Mouse (Mus musculus) urinary bladder, postnatal 4 days (tissue): Measurements from ENCODE around the gene Phf3.

Experiments used
- DNase-seq, 2 experiments: peaks; one replicate each; pipeline ENCODE4 v3.0.0; 2021 to 2022; ENCODE audit warnings: low spot score in 2 of 2

Phf3 gene

GRCm38 (mm10) chr1:30832778-30833177, 40.9 kb downstream of the Phf3 start:
- no peak for DNase-seq

- no peak for DNase-seq
These were observed 54.3 kb downstream of the Phf3 start for GRCm38 (mm10) chr1:30819414-30819813.

GRCm38 (mm10) chr1:30815609-30816008, 58.1 kb downstream of the Phf3 start:
- no peak for DNase-seq

- DNase-seq, result no peak
These were observed 58.7 kb downstream of the Phf3 start for GRCm38 (mm10) chr1:30814987-30815386.

GRCm38 (mm10) chr1:30808101-30808699, 65.5 kb downstream of the Phf3 start:
- no peak for DNase-seq

- DNase-seq, result no peak
These were observed 67.9 kb downstream of the Phf3 start for GRCm38 (mm10) chr1:30805688-30806285.

GRCm38 (mm10) chr1:30804919-30805318, 68.8 kb downstream of the Phf3 start:
- no peak for DNase-seq

GRCm38 (mm10) chr1:30801911-30802310, 71.8 kb downstream of the Phf3 start:
- no peak for DNase-seq

- DNase-seq, result no peak
These were observed 74.4 kb downstream of the Phf3 start for GRCm38 (mm10) chr1:30799277-30799834.

GRCm38 (mm10) chr1:30794606-30795005, 79.1 kb downstream of the Phf3 start:
- DNase-seq, result no peak

- peak in 1 of 2 experiments; percentile 10 for DNase-seq
These were observed 80.3 kb downstream of the Phf3 start for GRCm38 (mm10) chr1:30793357-30793883.

GRCm38 (mm10) chr1:30792935-30793334, 80.8 kb downstream of the Phf3 start:
- DNase-seq, result peak in 1 of 2 experiments; percentile 6

- peak in 1 of 2 experiments; percentile 3 for DNase-seq
These were observed 83.5 kb downstream of the Phf3 start for GRCm38 (mm10) chr1:30790220-30790619.

- peak in 1 of 2 experiments; percentile 3 for DNase-seq
These were observed 84.0 kb downstream of the Phf3 start for GRCm38 (mm10) chr1:30789689-30790088.

GRCm38 (mm10) chr1:30789001-30789400, 84.7 kb downstream of the Phf3 start:
- no peak for DNase-seq

GRCm38 (mm10) chr1:30786583-30786982, 87.1 kb downstream of the Phf3 start:
- no peak for DNase-seq

- DNase-seq, result no peak
These were observed 90.0 kb downstream of the Phf3 start for GRCm38 (mm10) chr1:30783741-30784140.

GRCm38 (mm10) chr1:30780293-30780692, 93.4 kb downstream of the Phf3 start:
- no peak for DNase-seq

- DNase-seq, result no peak
These were observed 94.2 kb downstream of the Phf3 start for GRCm38 (mm10) chr1:30779562-30779961.

GRCm38 (mm10) chr1:30778374-30779005, 95.2 kb downstream of the Phf3 start:
- DNase-seq, result no peak

- DNase-seq, result no peak
These were observed 97.5 kb downstream of the Phf3 start for GRCm38 (mm10) chr1:30776196-30776595.

GRCm38 (mm10) chr1:30773662-30774061, 100.1 kb downstream of the Phf3 start:
- no peak for DNase-seq

GRCm38 (mm10) chr1:30772851-30773250, 100.9 kb downstream of the Phf3 start:
- DNase-seq, result no peak
